Mouse (Mus musculus): Measurements from ENCODE around the gene Klk9. TPM values are rescaled to one million over a fixed set of nuclear protein-coding genes. Genes with fewer than 3 reads are reported as not detected.

Gene Klk9
- total and polyA plus RNA-seq, 2 experiments: not detected

DNA sequence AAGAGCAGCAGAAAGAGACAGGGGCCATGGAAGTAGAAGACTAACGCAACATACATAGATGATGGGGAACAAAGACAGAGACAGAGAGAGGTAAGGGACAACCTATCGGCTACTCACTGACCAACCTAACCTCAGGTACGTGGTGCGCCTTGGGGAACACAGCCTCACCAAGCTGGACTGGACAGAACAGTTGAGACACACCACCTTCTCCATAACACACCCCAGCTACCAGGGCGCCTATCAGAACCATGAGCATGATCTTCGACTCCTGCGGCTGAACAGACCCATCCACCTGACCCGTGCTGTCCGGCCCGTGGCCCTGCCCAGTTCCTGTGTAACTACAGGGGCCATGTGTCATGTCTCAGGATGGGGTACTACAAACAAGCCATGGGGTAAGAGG is 21.0 kb upstream of the Klk9 start:
- no peak for DNase-seq (ENCODE audit: extremely low read depth, low read depth, low spot score)

GRCm38 (mm10) chr7:43771916-43772315 is 19.8 kb upstream of the Klk9 start:
- no peaks in the 10 kb centered on the region for H3K4me1 ChIP-seq (ENCODE audit: control insufficient read depth, insufficient read depth, low read length)
- TF ChIP-seq POLR2A (IDR thresholded peaks at IDR 0.05; ENCODE audit: extremely low read depth, insufficient read depth, low read length) (no peak), CTCF (IDR thresholded peaks at IDR 0.05; ENCODE audit: low read depth, low read length) (no peak)
- 96% methylated on average over 6 of the region's 6 CpGs for WGBS
- no peak for DNase-seq (ENCODE audit: extremely low read depth, low read depth, low spot score)
- no peaks in the 10 kb centered on the region for H3K79me2 ChIP-seq (ENCODE audit: control insufficient read depth, insufficient read depth, low read length)
- H3K27me3 ChIP-seq (ENCODE audit: control insufficient read depth, insufficient read depth, low read length): no peaks in the 10 kb centered on the region
- H3K36me3 ChIP-seq (ENCODE audit: control insufficient read depth, insufficient read depth, low read length): no peaks in the 10 kb centered on the region
- no peak overlapping the region for H3K4me3 ChIP-seq (ENCODE audit: insufficient read depth, low read depth, low read length)
- H3K27ac ChIP-seq (replicated peaks; ENCODE audit: insufficient read depth, low read depth, low read length): no peak overlapping the region
- H3K9ac ChIP-seq (ENCODE audit: low read depth, low read length): no peak overlapping the region

More for the DNA sequence above, 21.0 kb upstream of the Klk9 start:
- H3K4me1 ChIP-seq (ENCODE audit: control insufficient read depth, insufficient read depth, low read length): no peaks in the 10 kb centered on the region
- no peak overlapping the region for H3K9ac ChIP-seq (ENCODE audit: low read depth, low read length)
- no peak overlapping the region for H3K4me3 ChIP-seq (ENCODE audit: insufficient read depth, low read depth, low read length)
- TF ChIP-seq POLR2A (IDR thresholded peaks at IDR 0.05; ENCODE audit: extremely low read depth, insufficient read depth, low read length) (no peak), CTCF (IDR thresholded peaks at IDR 0.05; ENCODE audit: low read depth, low read length) (no peak)
- 95% methylated on average over 10 of the region's 10 CpGs for WGBS
- H3K79me2 ChIP-seq (ENCODE audit: control insufficient read depth, insufficient read depth, low read length): no peaks in the 10 kb centered on the region
- no peak overlapping the region for H3K27ac ChIP-seq (replicated peaks; ENCODE audit: insufficient read depth, low read depth, low read length)
- H3K27me3 ChIP-seq (ENCODE audit: control insufficient read depth, insufficient read depth, low read length): no peaks in the 10 kb centered on the region
- no peaks in the 10 kb centered on the region for H3K36me3 ChIP-seq (ENCODE audit: control insufficient read depth, insufficient read depth, low read length)

- H3K36me3 ChIP-seq (ENCODE audit: control insufficient read depth, insufficient read depth, low read length): no peaks in the 10 kb centered on the region
- 78% methylated on average over 3 of the region's 3 CpGs for WGBS
- no peak overlapping the region for H3K4me3 ChIP-seq (ENCODE audit: insufficient read depth, low read depth, low read length)
- H3K27me3 ChIP-seq (ENCODE audit: control insufficient read depth, insufficient read depth, low read length): no peaks in the 10 kb centered on the region
- no peaks in the 10 kb centered on the region for H3K4me1 ChIP-seq (ENCODE audit: control insufficient read depth, insufficient read depth, low read length)
- no peak overlapping the region for H3K9ac ChIP-seq (ENCODE audit: low read depth, low read length)
- no peak for TF ChIP-seq POLR2A (IDR thresholded peaks at IDR 0.05; ENCODE audit: extremely low read depth, insufficient read depth, low read length)
- TF ChIP-seq CTCF (IDR thresholded peaks at IDR 0.05; ENCODE audit: low read depth, low read length): no peak
- no peaks in the 10 kb centered on the region for H3K79me2 ChIP-seq (ENCODE audit: control insufficient read depth, insufficient read depth, low read length)
- no peak overlapping the region for H3K27ac ChIP-seq (replicated peaks; ENCODE audit: insufficient read depth, low read depth, low read length)
- DNase-seq (ENCODE audit: extremely low read depth, low read depth, low spot score): no peak
Observed at GRCm38 (mm10) chr7:43772901-43773300, 18.8 kb upstream of the Klk9 start.

GRCm38 (mm10) chr7:43774364-43774763 is 17.3 kb upstream of the Klk9 start, which contains the start of gene Klk11:
Gene Klk11, plus strand, starts transcription at chr7:43774604.
- Histone ChIP-seq H3K79me2 (ENCODE audit: control insufficient read depth, insufficient read depth, low read length) (no peaks in the 10 kb centered on the region), H3K4me1 (ENCODE audit: control insufficient read depth, insufficient read depth, low read length) (no peaks in the 10 kb centered on the region), H3K36me3 (ENCODE audit: control insufficient read depth, insufficient read depth, low read length) (no peaks in the 10 kb centered on the region), H3K27me3 (ENCODE audit: control insufficient read depth, insufficient read depth, low read length) (no peaks in the 10 kb centered on the region), H3K27ac (replicated peaks; ENCODE audit: insufficient read depth, low read depth, low read length) (no peak within 1 kb of the TSS), H3K4me3 (ENCODE audit: insufficient read depth, low read depth, low read length) (no peak within 1 kb of the TSS), H3K9ac (ENCODE audit: low read depth, low read length) (no peak within 1 kb of the TSS)
- TF ChIP-seq POLR2A (IDR thresholded peaks at IDR 0.05; ENCODE audit: extremely low read depth, insufficient read depth, low read length): no peak
- no peak for TF ChIP-seq CTCF (IDR thresholded peaks at IDR 0.05; ENCODE audit: low read depth, low read length)
- no peak for DNase-seq (ENCODE audit: extremely low read depth, low read depth, low spot score)
- WGBS: 95% methylated on average over 5 of the region's 5 CpGs

GRCm38 (mm10) chr7:43774802-43775201 is 16.9 kb upstream of the Klk9 start:
- Histone ChIP-seq H3K27me3 (ENCODE audit: control insufficient read depth, insufficient read depth, low read length) (no peaks in the 10 kb centered on the region), H3K9ac (ENCODE audit: low read depth, low read length) (no peak overlapping the region), H3K4me1 (ENCODE audit: control insufficient read depth, insufficient read depth, low read length) (no peaks in the 10 kb centered on the region), H3K4me3 (ENCODE audit: insufficient read depth, low read depth, low read length) (no peak overlapping the region), H3K79me2 (ENCODE audit: control insufficient read depth, insufficient read depth, low read length) (no peaks in the 10 kb centered on the region), H3K27ac (replicated peaks; ENCODE audit: insufficient read depth, low read depth, low read length) (no peak overlapping the region), H3K36me3 (ENCODE audit: control insufficient read depth, insufficient read depth, low read length) (no peaks in the 10 kb centered on the region)
- 81% methylated on average over 6 of the region's 6 CpGs for WGBS
- TF ChIP-seq CTCF (IDR thresholded peaks at IDR 0.05; ENCODE audit: low read depth, low read length): no peak
- TF ChIP-seq POLR2A (IDR thresholded peaks at IDR 0.05; ENCODE audit: extremely low read depth, insufficient read depth, low read length): no peak
- no peak for DNase-seq (ENCODE audit: extremely low read depth, low read depth, low spot score)

DNA sequence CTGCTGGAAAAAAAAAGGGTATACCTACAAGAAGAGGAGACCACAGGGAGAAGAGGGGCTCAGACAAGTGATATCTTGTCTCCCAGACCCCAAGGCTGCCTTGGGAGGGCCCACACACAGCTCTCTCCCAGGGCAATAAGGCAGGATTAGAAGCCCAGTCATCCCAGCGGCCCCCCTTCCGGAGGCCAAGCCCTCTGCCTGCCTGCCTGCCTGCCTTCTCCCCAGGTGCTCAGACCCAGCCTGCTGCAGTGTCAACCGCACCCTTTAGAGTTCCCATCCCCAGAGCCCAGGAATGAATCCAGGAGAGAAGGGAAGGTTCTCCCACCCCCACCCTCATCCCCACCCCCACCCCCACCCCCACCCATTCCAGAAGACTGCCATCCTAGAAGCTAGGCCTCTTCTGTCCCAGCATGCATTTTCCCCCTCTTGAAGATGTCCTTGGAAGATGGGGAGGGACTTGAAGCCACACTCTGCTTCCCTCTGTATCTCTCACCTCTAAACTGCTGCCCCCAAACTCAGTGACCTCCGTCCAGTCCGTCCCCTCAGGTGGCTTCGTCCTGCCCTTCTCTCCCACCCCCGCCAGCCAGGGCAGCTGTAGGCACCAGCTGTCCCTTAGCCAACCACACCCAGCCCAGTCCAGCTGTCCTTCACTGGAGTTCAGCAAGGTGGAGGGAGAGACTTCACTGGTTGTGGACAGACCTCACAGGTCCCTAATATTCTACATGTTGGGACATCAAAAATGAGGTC is 16.2 kb upstream of the Klk9 start:
- no peak overlapping the region for H3K4me3 ChIP-seq (ENCODE audit: insufficient read depth, low read depth, low read length)
- H3K27ac ChIP-seq (replicated peaks; ENCODE audit: insufficient read depth, low read depth, low read length): no peak overlapping the region
- no peak overlapping the region for H3K9ac ChIP-seq (ENCODE audit: low read depth, low read length)
- no peaks in the 10 kb centered on the region for H3K4me1 ChIP-seq (ENCODE audit: control insufficient read depth, insufficient read depth, low read length)
- no peaks in the 10 kb centered on the region for H3K27me3 ChIP-seq (ENCODE audit: control insufficient read depth, insufficient read depth, low read length)
- WGBS: 65% methylated on average over 7 of the region's 7 CpGs
- DNase-seq (ENCODE audit: extremely low read depth, low read depth, low spot score): no peak
- no peaks in the 10 kb centered on the region for H3K79me2 ChIP-seq (ENCODE audit: control insufficient read depth, insufficient read depth, low read length)
- TF ChIP-seq POLR2A (IDR thresholded peaks at IDR 0.05; ENCODE audit: extremely low read depth, insufficient read depth, low read length): no peak
- no peak for TF ChIP-seq CTCF (IDR thresholded peaks at IDR 0.05; ENCODE audit: low read depth, low read length)
- H3K36me3 ChIP-seq (ENCODE audit: control insufficient read depth, insufficient read depth, low read length): no peaks in the 10 kb centered on the region

Measured in liver, adult 2 months (tissue).